Mouse (Mus musculus): Measurements from ENCODE around the gene Arl14. TPM values are rescaled to one million over a fixed set of nuclear protein-coding genes. Genes with fewer than 3 reads are reported as not detected.
A peak's percentile ranks its signal among the peaks of the same experiment; 100 is the strongest.
"Not testable (repeated sequence)": the region's sequence is repeated elsewhere in the genome, so short reads cannot be mapped to it uniquely, and the experiment has no call there.

Arl14 gene
- polyA plus RNA-seq, 1 experiment from 2014 or later, result not detected

DNA sequence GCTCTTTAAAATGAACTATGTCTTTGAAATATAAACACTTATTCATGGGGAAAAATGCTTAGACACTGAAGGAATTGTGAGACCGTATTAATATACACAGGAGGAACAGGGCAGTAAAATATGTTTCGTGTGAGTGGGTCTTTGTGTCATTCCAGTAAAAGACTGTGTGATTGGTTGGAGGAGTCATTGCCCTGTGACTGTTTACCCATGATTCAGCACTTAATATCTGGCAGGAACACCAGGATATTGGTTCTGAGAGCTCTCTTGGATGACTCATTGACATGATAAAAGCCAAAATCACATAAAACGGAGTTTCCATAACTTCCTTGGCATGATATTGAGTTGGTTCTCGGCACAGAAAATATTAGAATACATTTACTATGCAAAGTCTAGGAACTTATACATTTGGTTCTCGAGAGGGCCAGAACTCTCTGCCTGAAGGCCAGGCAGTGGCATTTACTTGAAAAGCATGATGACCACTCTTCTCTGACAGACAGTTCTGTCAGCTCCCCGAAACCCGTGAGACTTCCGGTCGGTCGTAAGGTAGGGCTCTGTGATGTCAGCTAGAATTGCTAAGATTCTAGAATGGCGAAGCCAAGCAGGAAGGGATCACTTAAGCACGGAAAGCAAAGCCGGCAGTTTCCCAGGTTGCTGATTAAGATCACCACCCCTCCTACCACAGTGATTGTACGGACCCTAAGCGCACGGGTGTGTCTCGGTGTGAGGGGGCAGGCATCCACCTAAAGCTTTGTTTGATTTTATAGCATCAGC is 31.1 kb downstream of the Arl14 start:
- 94% methylated on average over 17 of the region's 17 CpGs for WGBS
- Histone ChIP-seq H3K4me2 (no peak overlapping the region), H3K27ac (no peak overlapping the region), H3K9ac (no peak overlapping the region), H3K36me3 (replicated peaks) (no peaks in the 10 kb centered on the region), H3K4me3 (replicated peaks) (no peak overlapping the region), H3K9me3 (no peaks in the 10 kb centered on the region), H3K4me1 (no peaks in the 10 kb centered on the region), H3K27me3 (no peaks in the 10 kb centered on the region)
- ATAC-seq (ENCODE audit: low FRiP score), result no peak

DNA sequence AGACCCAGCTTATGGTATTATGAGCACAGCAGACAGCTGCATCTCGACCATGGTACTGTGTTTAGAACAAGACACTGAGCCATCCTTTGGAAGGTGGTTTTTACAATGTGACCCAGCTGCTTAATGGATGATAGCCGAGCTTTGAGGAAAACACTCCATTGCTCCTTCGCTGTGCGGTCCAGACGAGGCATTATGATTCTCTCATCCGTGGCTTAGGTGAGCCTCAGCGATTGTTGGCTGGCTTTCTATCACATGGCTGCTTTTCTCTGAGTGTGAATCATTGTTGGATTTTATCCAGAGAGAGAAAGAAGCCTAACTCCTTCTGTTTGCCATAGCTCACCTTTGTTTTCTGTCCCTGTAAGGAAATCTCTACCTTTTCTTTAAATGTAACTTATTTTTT is 32.5 kb downstream of the Arl14 start:
- Histone ChIP-seq H3K4me1 (no peaks in the 10 kb centered on the region), H3K9me3 (no peaks in the 10 kb centered on the region), H3K27ac (no peak overlapping the region), H3K4me2 (no peak overlapping the region), H3K36me3 (replicated peaks) (no peaks in the 10 kb centered on the region), H3K4me3 (replicated peaks) (no peak overlapping the region), H3K27me3 (no peaks in the 10 kb centered on the region), H3K9ac (no peak overlapping the region)
- 64% methylated on average over 7 of the region's 7 CpGs for WGBS
- ATAC-seq (ENCODE audit: low FRiP score), result no peak

DNA sequence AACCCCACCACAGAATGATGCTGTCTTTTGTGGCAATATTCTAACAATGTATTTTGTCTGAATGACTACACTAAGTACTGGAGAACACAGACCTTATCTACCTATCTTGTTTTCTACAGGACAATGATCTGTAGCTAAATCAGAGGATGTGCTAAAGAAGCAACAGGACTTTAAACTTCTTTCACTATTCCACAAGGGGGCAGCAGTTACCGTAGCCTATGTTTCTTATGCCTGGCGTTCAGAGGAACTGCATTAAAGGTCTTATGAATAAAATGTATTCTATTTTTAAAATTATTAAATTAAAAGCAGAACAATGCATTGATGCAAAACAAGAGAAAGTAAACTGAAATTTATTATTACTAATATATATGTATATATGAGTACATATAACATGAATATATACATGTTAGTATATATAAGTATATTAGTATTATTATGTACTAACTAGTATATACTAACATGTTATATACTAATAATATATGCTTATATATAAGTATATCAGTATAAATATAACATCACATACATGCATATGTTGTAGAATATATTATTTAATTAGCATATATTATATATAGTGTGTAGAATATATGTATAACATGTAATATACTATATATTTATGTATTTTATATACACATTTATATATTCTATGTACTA is 35.0 kb downstream of the Arl14 start:
- ATAC-seq (ENCODE audit: low FRiP score), result peak; percentile 58; the same call in 1 of the 2 replicates
- Histone ChIP-seq H3K4me3 (replicated peaks) (no peak overlapping the region), H3K4me1 (no peaks in the 10 kb centered on the region), H3K27me3 (no peaks in the 10 kb centered on the region), H3K9me3 (no peaks in the 10 kb centered on the region), H3K27ac (no peak overlapping the region), H3K4me2 (no peak overlapping the region), H3K36me3 (replicated peaks) (no peaks in the 10 kb centered on the region), H3K9ac (no peak overlapping the region)
- WGBS, result 12% methylated on average over 2 of the region's 2 CpGs

- Histone ChIP-seq H3K9me3 (no peaks in the 10 kb centered on the region), H3K27me3 (no peaks in the 10 kb centered on the region), H3K36me3 (replicated peaks) (no peaks in the 10 kb centered on the region), H3K27ac (no peak overlapping the region), H3K9ac (no peak overlapping the region), H3K4me1 (no peaks in the 10 kb centered on the region), H3K4me3 (replicated peaks) (no peak overlapping the region), H3K4me2 (no peak overlapping the region)
- 92% methylated on average over 7 of the region's 7 CpGs for WGBS
- no peak for ATAC-seq (ENCODE audit: low FRiP score)
Observed at GRCm38 (mm10) chr3:69263010-69263643, 40.9 kb downstream of the Arl14 start.

- H3K9ac ChIP-seq, H3K9me3 ChIP-seq: not testable (repeated sequence)
- 89% methylated on average over 2 of the region's 2 CpGs for WGBS
Observed at GRCm38 (mm10) chr3:69264299-69264698, 42.1 kb downstream of the Arl14 start.

DNA sequence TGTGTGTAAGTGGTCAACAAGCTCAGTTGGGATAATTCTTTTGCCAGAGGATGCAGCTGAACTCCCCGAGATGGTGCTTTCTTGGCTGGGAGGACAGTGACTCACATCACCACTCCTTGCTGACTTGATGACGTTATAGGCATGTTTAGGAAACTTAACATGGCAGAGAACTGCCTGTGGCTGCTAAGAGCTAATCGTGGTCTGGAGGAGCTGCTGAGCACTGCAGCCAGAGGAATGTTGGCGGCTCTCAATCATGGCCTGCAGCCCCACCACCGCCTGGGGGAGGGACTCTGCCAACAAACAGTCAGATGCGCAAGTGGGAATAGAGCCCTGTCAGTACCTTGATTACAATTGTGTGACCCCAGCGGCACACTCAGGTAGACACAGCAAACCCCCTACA is 49.6 kb downstream of the Arl14 start:
- Histone ChIP-seq H3K9me3 (no peaks in the 10 kb centered on the region), H3K4me3 (replicated peaks) (no peak overlapping the region), H3K4me1 (peaks cover 9% of the 10 kb centered on the region), H3K27ac (no peak overlapping the region), H3K9ac (no peak overlapping the region), H3K36me3 (replicated peaks) (no peaks in the 10 kb centered on the region), H3K27me3 (no peaks in the 10 kb centered on the region), H3K4me2 (no peak overlapping the region)
- ATAC-seq (ENCODE audit: low FRiP score), result no peak
- WGBS, result 79% methylated on average over 7 of the region's 7 CpGs

More at GRCm38 (mm10) chr3:69264299-69264698, 42.1 kb downstream of the Arl14 start:
- not testable (repeated sequence) for H3K4me3 ChIP-seq (replicated peaks); H3K27me3 ChIP-seq; H3K4me2 ChIP-seq; ATAC-seq (ENCODE audit: low FRiP score); H3K36me3 ChIP-seq (replicated peaks); H3K27ac ChIP-seq; H3K4me1 ChIP-seq

Other genes with a start within 250 kb of the Arl14 start
- gene Ift80, start 217.8 kb upstream of the Arl14 start, polyA plus RNA-seq (2016; fragmentation: Nextera tagmentation; extraction: Ambion mirVana), result 17.6 and 18.7 TPM in 2 replicates
- gene Smc4, start 217.7 kb upstream of the Arl14 start, polyA plus RNA-seq (2016; fragmentation: Nextera tagmentation; extraction: Ambion mirVana), result 200 and 232 TPM in 2 replicates
- 183 and 189 TPM in 2 replicates for gene Trim59, start 177.7 kb upstream of the Arl14 start, polyA plus RNA-seq (2016; fragmentation: Nextera tagmentation; extraction: Ambion mirVana)
- gene Kpna4, start 95.3 kb upstream of the Arl14 start, polyA plus RNA-seq (2016; fragmentation: Nextera tagmentation; extraction: Ambion mirVana), result 53.3 and 56.6 TPM in 2 replicates
- gene Ppm1l, start 94.4 kb downstream of the Arl14 start, polyA plus RNA-seq (2016; fragmentation: Nextera tagmentation; extraction: Ambion mirVana), result 23.6 and 24.3 TPM in 2 replicates

Measured in forebrain, embryonic 12.5 days (tissue).